Mouse (Mus musculus): ENCODE measurements at regions not wholly inside any gene's neighbourhood (a gene's known extent, or its start where the extent isn't known, plus 50 kb on each side); places are given as distances from the start of the nearest gene placed in this dataset.

DNA sequence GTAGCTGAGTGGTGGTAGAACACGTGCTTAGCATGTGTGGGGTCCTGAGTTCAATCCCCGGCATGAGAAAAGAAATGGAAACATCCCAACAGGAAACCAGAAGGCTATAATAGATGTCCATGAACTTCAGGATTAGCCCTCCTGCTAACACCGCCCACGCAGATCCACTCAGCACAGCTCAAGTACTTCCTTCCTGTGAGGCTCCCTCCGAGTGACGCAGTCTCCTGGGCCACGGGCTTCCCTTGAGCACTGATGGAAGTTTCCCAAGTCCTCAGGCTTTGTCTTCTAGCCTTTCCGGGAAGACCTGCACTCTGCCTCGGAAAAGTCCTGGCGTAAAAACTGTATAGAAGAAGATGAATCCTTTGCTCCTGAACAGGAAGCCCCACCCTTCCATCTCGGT is 158.5 kb upstream of the Lpp start:
- no peak for TF ChIP-seq FLI1 (IDR thresholded peaks at IDR 0.05; ENCODE audit: low read length)
- TF ChIP-seq GATA1 (IDR thresholded peaks at IDR 0.05; ENCODE audit: borderline replicate concordance, low read length) = no peak
- Histone ChIP-seq H3K27me3 (replicated peaks) (no peaks in the 10 kb centered on the region), H3K4me3 (replicated peaks) (no peak overlapping the region), H3K4me1 (peaks cover 60% of the 10 kb centered on the region), H3K36me3 (replicated peaks; ENCODE audit: low read length) (no peaks in the 10 kb centered on the region), H3K9me3 (no peaks in the 10 kb centered on the region)

- TF ChIP-seq GATA1 (IDR thresholded peaks at IDR 0.05; ENCODE audit: borderline replicate concordance, low read length) (no peak), FLI1 (IDR thresholded peaks at IDR 0.05; ENCODE audit: low read length) (no peak)
- Histone ChIP-seq H3K4me1 (peaks cover 48% of the 10 kb centered on the region), H3K36me3 (replicated peaks; ENCODE audit: low read length) (no peaks in the 10 kb centered on the region), H3K27me3 (replicated peaks) (no peaks in the 10 kb centered on the region), H3K4me3 (replicated peaks) (no peak overlapping the region), H3K9me3 (no peaks in the 10 kb centered on the region)
These were observed 161.2 kb upstream of the Lpp start for GRCm38 (mm10) chr16:24232001-24232530.

DNA sequence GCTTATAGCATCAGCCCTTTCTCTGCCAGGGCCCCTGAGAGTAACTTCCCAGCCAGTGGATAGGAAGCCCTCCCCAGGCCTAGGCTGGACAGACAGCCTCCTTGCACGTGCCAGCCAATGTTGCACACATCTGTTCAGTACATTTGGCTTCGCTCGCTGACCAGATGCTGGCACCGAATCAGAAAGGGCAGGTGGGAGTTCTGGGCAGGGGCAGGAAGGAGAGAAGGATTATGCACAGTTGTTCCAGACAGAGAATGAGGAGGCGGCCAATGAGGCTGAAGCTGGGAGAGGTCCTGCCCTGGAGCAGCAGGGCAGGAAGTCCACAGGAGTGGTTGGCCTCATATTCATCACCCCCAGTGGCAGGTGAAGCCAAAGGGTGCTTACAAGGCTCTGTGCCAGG is 161.8 kb upstream of the Lpp start:
- Histone ChIP-seq H3K4me1 (peaks cover 42% of the 10 kb centered on the region), H3K36me3 (replicated peaks; ENCODE audit: low read length) (no peaks in the 10 kb centered on the region), H3K4me3 (replicated peaks) (no peak overlapping the region), H3K27me3 (replicated peaks) (no peaks in the 10 kb centered on the region), H3K9me3 (no peaks in the 10 kb centered on the region)
- TF ChIP-seq FLI1 (IDR thresholded peaks at IDR 0.05; ENCODE audit: low read length) (no peak), GATA1 (IDR thresholded peaks at IDR 0.05; ENCODE audit: borderline replicate concordance, low read length) (no peak)

GRCm38 (mm10) chr16:24229002-24229607 is 164.2 kb upstream of the Lpp start:
- Histone ChIP-seq H3K4me1 (peaks cover 36% of the 10 kb centered on the region), H3K9me3 (no peaks in the 10 kb centered on the region), H3K4me3 (replicated peaks) (no peak overlapping the region), H3K27me3 (replicated peaks) (no peaks in the 10 kb centered on the region), H3K36me3 (replicated peaks; ENCODE audit: low read length) (no peaks in the 10 kb centered on the region)
- no peak for TF ChIP-seq GATA1 (IDR thresholded peaks at IDR 0.05; ENCODE audit: borderline replicate concordance, low read length)
- no peak for TF ChIP-seq FLI1 (IDR thresholded peaks at IDR 0.05; ENCODE audit: low read length)

DNA sequence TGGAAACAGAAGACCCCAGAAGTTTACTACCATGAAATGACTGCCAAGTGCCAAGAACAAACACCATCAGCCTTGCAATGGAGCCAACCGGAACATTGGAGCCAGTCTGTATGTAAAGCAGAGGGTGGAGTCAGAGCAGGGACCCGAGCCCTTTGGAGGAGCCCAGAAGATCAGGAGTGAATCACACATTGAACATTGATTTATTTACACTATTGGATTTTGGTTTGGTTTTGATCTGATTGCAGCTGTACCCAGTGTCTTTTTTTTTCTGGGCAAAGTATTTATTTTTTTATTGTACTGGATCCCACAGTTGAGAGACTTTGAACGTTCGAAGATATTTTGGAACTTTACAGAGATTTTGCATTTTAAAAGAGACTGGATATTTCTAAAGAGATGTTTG is 167.4 kb upstream of the Lpp start:
- peaks cover 48% of the 10 kb centered on the region for H3K4me1 ChIP-seq
- no peaks in the 10 kb centered on the region for H3K36me3 ChIP-seq (replicated peaks; ENCODE audit: low read length)
- no peak overlapping the region for H3K4me3 ChIP-seq (replicated peaks)
- no peaks in the 10 kb centered on the region for H3K27me3 ChIP-seq (replicated peaks)
- TF ChIP-seq GATA1 (IDR thresholded peaks at IDR 0.05; ENCODE audit: borderline replicate concordance, low read length) (no peak), FLI1 (IDR thresholded peaks at IDR 0.05; ENCODE audit: low read length) (no peak)
- H3K9me3 ChIP-seq = no peaks in the 10 kb centered on the region

DNA sequence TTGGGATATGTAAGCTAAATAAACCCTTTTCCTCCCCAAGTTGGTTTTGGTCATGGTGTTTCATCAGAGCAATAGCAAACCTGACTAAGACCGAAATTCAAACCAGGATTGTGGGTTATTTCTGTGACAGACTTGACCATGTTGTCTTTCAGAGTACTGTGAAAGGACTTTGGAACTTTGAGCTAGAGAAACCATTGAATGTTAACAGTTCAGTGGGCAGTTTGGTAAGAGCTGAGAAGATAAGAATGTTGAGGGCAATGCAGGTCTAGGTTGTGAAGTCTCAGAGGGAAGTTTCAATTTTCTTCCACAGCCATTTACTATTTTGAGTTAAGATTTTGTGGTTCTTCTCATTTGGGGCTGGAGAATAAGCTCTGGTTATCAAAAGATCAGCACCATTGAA is 168.2 kb upstream of the Lpp start:
- H3K4me1 ChIP-seq = peaks cover 56% of the 10 kb centered on the region
- H3K9me3 ChIP-seq = no peaks in the 10 kb centered on the region
- H3K4me3 ChIP-seq (replicated peaks) = no peak overlapping the region
- no peaks in the 10 kb centered on the region for H3K27me3 ChIP-seq (replicated peaks)
- TF ChIP-seq GATA1 (IDR thresholded peaks at IDR 0.05; ENCODE audit: borderline replicate concordance, low read length) = no peak
- no peak for TF ChIP-seq FLI1 (IDR thresholded peaks at IDR 0.05; ENCODE audit: low read length)
- H3K36me3 ChIP-seq (replicated peaks; ENCODE audit: low read length) = no peaks in the 10 kb centered on the region

- Histone ChIP-seq H3K4me1 (peaks cover 56% of the 10 kb centered on the region), H3K36me3 (replicated peaks; ENCODE audit: low read length) (no peaks in the 10 kb centered on the region), H3K4me3 (replicated peaks) (no peak overlapping the region), H3K9me3 (no peaks in the 10 kb centered on the region), H3K27me3 (replicated peaks) (peaks cover 2% of the 10 kb centered on the region)
- TF ChIP-seq FLI1 (IDR thresholded peaks at IDR 0.05; ENCODE audit: low read length) (no peak), GATA1 (IDR thresholded peaks at IDR 0.05; ENCODE audit: borderline replicate concordance, low read length) (no peak)
These were observed 169.4 kb upstream of the Lpp start for GRCm38 (mm10) chr16:24223901-24224300.

DNA sequence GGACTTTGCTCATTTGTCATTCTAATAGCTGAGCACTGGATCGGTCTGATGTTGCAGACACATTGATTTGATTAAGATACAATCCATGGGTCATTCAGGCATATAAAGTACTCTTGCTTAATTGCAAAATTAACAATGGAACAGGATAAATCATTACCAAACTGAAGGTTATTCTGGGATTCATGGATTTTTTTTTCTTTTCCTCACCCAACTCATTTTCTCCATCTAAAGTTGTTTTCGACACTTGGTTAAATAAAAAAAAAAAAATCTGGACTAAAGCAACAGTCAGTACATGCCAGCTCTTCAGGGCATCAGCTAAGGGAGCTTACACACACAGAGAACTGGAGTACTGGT is 169.8 kb upstream of the Lpp start:
- peaks cover 2% of the 10 kb centered on the region for H3K27me3 ChIP-seq (replicated peaks)
- no peaks in the 10 kb centered on the region for H3K9me3 ChIP-seq
- TF ChIP-seq GATA1 (IDR thresholded peaks at IDR 0.05; ENCODE audit: borderline replicate concordance, low read length) = no peak
- no peak for TF ChIP-seq FLI1 (IDR thresholded peaks at IDR 0.05; ENCODE audit: low read length)
- H3K4me1 ChIP-seq = peaks cover 54% of the 10 kb centered on the region
- H3K4me3 ChIP-seq (replicated peaks) = no peak overlapping the region
- no peaks in the 10 kb centered on the region for H3K36me3 ChIP-seq (replicated peaks; ENCODE audit: low read length)

GRCm38 (mm10) chr16:24222759-24223526 is 170.4 kb upstream of the Lpp start:
- Histone ChIP-seq H3K9me3 (no peaks in the 10 kb centered on the region), H3K4me3 (replicated peaks) (no peak overlapping the region), H3K27me3 (replicated peaks) (peaks cover 2% of the 10 kb centered on the region), H3K4me1 (peaks cover 54% of the 10 kb centered on the region), H3K36me3 (replicated peaks; ENCODE audit: low read length) (no peaks in the 10 kb centered on the region)
- no peak for TF ChIP-seq GATA1 (IDR thresholded peaks at IDR 0.05; ENCODE audit: borderline replicate concordance, low read length)
- no peak for TF ChIP-seq FLI1 (IDR thresholded peaks at IDR 0.05; ENCODE audit: low read length)

DNA sequence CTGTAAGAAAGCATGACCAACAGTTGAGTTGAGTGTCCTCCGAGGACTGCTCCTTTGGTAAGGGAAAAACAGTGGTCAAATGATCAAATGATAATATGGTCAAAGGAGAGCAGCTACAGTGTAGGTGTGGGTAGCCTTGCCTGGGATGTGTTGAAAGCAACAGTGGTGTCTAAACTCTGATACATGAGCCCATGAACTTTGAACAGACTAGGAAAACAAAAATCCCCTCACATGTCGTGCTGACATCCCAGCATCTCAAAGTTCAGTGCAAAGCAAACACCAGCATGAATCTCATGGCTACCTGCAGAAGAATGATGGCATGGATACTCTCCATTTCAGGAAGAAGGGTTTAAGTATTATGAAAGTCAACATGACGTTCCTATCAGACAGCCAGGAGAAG is 171.3 kb upstream of the Lpp start:
- Histone ChIP-seq H3K9me3 (no peaks in the 10 kb centered on the region), H3K36me3 (replicated peaks; ENCODE audit: low read length) (no peaks in the 10 kb centered on the region), H3K4me1 (peaks cover 54% of the 10 kb centered on the region), H3K4me3 (replicated peaks) (no peak overlapping the region), H3K27me3 (replicated peaks) (peaks cover 3% of the 10 kb centered on the region)
- TF ChIP-seq FLI1 (IDR thresholded peaks at IDR 0.05; ENCODE audit: low read length) (no peak), GATA1 (IDR thresholded peaks at IDR 0.05; ENCODE audit: borderline replicate concordance, low read length) (no peak)
